Mouse (Mus musculus): Measurements from ENCODE around the gene Tcf20.

- TF ChIP-seq CTCF (IDR thresholded peaks at IDR 0.05; ENCODE audit: low read depth) (no peak), EP300 (IDR thresholded peaks at IDR 0.05; ENCODE audit: low read depth) (no peak)
These were observed 47.0 kb downstream of the Tcf20 start for GRCm38 (mm10) chr15:82940494-82941214.
